Mouse (Mus musculus) heart, postnatal 0 days (tissue): ENCODE measurements at regions not wholly inside any gene's neighbourhood (a gene's known extent, or its start where the extent isn't known, plus 50 kb on each side); places are given as distances from the start of the nearest gene placed in this dataset.

ENCODE experiments used
- CTCF ChIP-seq: IDR thresholded peaks from 2 replicates; pipeline ENCODE4 v1.5.1; 2016; ENCODE audit warnings: antibody characterized with exemption, control low read depth, low read depth
- EP300 ChIP-seq: IDR thresholded peaks from 2 replicates; pipeline ENCODE4 v1.6.1; 2016; ENCODE audit warnings: antibody characterized with exemption, low read depth

DNA sequence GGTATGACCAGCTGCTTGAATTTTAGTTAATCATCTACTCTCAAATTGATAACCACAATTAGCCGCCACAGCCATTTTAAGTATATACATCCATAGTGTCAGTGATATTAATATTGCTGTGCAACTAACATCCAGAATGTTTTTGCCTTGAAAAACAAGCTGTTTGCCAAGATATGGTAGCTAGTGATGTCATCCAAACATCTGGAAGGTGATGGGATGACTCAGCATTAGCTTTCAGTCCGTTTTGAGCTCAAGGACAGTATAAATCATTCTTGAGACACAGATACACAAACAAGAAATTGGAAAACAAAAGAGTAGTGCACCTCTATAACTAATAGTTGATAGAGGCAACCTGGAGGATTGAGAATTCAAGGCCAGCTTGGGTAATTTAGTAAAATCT is 146.7 kb upstream of the Amot start:
- TF ChIP-seq CTCF, result no peak
- no peak for TF ChIP-seq EP300
